Mouse (Mus musculus) hindbrain, embryonic 15.5 days (tissue): ENCODE results near the gene Wdr24. TPM values are rescaled to one million over a fixed set of nuclear protein-coding genes. Genes with fewer than 3 reads are reported as not detected.

Experiments used
- ATAC-seq: fragments of 200-750 bp; cut with Nextera tagmentation; 2 replicates; pipeline ENCODE4 v1.8.0; 2017; ENCODE audit warnings: low read depth, moderate number of reproducible peaks, moderate TSS enrichment; ENCODE audit not compliant: low FRiP score
- H3K27ac ChIP-seq: fragments of 300-500 bp; sonication (generic); replicated peaks from 2 replicates; pipeline ENCODE4 v1.5.1; 2015; ENCODE audit warnings: mild to moderate bottlenecking, inconsistent platforms
- H3K27me3 ChIP-seq: fragments of 300-500 bp; sonication (generic); 2 replicates; pipeline ENCODE4 v1.6.1; 2015; ENCODE audit warnings: control low read depth, inconsistent platforms
- H3K36me3 ChIP-seq: fragments of 300-500 bp; sonication (generic); 2 replicates; pipeline ENCODE4 v1.6.1; 2015; ENCODE audit warnings: control low read depth, inconsistent platforms
- H3K4me1 ChIP-seq: fragments of 300-500 bp; sonication (generic); replicated peaks from 2 replicates; pipeline ENCODE4 v1.6.1; 2015; ENCODE audit warnings: control low read depth, inconsistent platforms
- H3K4me2 ChIP-seq: fragments of 300-500 bp; sonication (generic); 2 replicates; pipeline ENCODE4 v1.6.1; 2015; ENCODE audit warnings: moderate library complexity, mild to moderate bottlenecking, inconsistent platforms
- H3K4me3 ChIP-seq: fragments of 300-500 bp; sonication (generic); 2 replicates; pipeline ENCODE4 v1.5.1; 2015; ENCODE audit warnings: mild to moderate bottlenecking, inconsistent platforms
- H3K9ac ChIP-seq: fragments of 300-500 bp; sonication (generic); 2 replicates; pipeline ENCODE4 v1.6.1; 2015; ENCODE audit warnings: inconsistent platforms
- H3K9me3 ChIP-seq: fragments of 300-500 bp; sonication (generic); 2 replicates; pipeline ENCODE4 v1.6.1; 2016; ENCODE audit warnings: control low read depth, inconsistent platforms
- WGBS: fragments of 180-500 bp; shearing (Covaris S2); methylation state at CpG from one replicate; pipeline ENCODE4 v1.1.7; 2015; 5-methylcytosine and 5-hydroxymethylcytosine counted together
- microRNA-seq: library from miRNA; unstranded; fragments of <30 nt; microRNA quantifications from one replicate; pipeline ENCODE4, GENCODE M21; 2016
- polyA plus RNA-seq: library from polyadenylated mRNA; unstranded; fragments of >200 nt; fragmentation: Nextera tagmentation; extraction: Ambion mirVana; gene quantifications from 2 replicates; pipeline ENCODE4 v1.2.1, GENCODE M21; 2015

The Wdr24 gene
- polyA plus RNA-seq, 1 experiment from 2014 or later = 28.2 TPM

DNA sequence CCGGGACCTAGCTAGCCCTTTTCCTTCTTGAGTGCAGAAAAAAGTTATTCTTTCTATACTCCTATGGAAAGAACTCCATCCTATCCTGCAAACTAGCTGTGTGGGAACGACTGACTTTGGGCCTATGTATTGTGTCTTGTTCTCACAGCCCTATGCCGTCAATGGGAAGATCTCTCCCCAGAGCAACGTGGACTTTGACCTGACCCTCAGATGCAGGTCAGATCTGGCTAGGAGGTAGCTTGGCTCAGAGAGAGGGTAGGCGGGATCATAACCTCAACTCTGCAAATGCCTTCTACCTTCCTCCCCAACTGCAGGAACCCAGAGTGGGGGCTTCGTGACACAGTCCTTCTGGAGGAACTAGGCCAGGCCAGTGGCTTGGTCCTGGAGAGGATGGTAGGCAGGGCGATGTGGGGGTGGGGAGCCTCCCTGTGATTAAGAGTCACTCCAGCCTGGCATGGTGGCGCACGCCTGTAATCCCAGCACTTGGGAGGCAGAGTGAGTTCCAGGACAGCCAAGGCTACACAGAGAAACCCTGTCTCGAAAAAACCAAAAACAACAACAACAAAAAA, 53.0 kb downstream of the Wdr24 start:
- no peak for ATAC-seq
- Histone ChIP-seq H3K27ac (peak overlapping the region; percentile 95; the same call in 1 of the 2 replicates), H3K4me3 (peak overlapping the region; percentile 64), H3K4me2 (peak overlapping the region; percentile 90), H3K9ac (peak overlapping the region; percentile 85), H3K9me3 (no peaks in the 10 kb centered on the region), H3K4me1 (peaks cover 43% of the 10 kb centered on the region), H3K36me3 (0 out of 2 replicates have a peak, but pooled peaks cover 3% of the 10 kb centered on the region), H3K27me3 (no peaks in the 10 kb centered on the region)
- 61% methylated on average over 10 of the region's 10 CpGs for WGBS

DNA sequence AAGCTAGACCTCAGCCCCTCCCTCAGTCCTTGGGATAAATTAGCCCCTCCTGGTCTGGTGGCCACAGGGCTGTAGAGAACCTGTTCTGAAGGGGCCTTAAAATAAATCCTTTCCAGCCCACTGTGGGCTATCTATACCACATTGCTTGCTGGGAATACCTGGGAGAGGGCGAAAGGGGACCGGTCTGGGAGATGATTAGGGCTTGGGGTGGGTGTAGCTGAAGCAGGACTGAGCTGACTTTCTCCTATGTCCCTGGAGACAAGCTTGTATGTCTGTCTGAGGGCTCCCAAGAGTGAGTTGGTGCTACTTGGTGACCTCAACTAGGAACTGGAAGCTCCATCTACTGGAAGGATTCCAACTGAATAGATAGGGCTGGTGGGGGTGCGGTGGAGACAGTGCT, 53.6 kb downstream of the Wdr24 start:
- H3K27me3 ChIP-seq = no peaks in the 10 kb centered on the region
- 89% methylated on average over 3 of the region's 3 CpGs for whole genome bisulfite sequencing
- no peak for ATAC-seq
- no peak overlapping the region for H3K27ac ChIP-seq
- no peak overlapping the region for H3K9ac ChIP-seq
- H3K4me3 ChIP-seq = no peak overlapping the region
- H3K36me3 ChIP-seq = 0 out of 2 replicates have a peak, but pooled peaks cover 3% of the 10 kb centered on the region
- H3K4me1 ChIP-seq = peaks cover 43% of the 10 kb centered on the region
- no peaks in the 10 kb centered on the region for H3K9me3 ChIP-seq
- H3K4me2 ChIP-seq = peak overlapping the region; percentile 90; the same call in 1 of the 2 replicates

DNA sequence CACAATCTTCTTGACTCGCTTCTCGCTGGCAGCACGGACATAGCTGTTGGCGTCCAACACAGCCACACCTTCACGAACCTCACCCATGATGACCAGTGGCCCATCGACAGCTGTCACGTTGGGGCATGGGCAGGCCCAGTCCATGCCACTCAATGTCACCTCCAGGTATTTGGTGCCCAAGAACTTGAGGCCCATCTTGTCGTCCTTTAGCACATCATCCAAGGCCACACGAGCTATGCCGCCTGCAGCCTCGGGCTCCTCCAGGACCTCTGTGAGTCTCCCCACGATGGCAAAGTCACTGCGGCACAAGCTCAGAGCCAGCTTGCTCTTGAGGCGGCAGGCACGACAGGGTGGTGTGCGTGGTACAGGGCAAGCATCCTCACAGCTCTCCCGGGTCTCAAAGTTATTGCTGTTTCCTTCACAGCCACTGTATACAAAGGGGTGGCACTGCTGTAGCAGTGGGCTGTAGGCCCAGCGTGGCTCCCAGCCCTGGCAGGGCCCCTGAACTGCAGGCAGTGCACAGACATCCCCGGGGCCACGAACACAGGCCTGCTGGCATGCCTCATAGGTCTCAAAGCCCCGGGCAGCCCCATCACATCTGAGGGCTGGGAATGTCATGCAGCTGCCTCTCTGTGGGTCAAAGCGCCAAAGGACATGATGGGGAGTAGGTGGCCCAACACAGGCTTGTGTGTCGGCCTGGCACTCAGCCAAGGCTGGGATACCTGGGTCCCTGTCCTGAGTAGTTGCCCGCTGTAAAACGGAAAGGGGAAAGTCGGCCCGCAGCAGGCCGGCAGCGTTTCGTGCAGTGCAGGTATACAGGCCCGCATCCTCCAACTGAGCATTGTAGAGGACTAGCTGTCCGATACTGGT, 54.5 kb downstream of the Wdr24 start:
- H3K9me3 ChIP-seq = no peaks in the 10 kb centered on the region
- H3K27ac ChIP-seq = no peak overlapping the region
- no peak overlapping the region for H3K4me3 ChIP-seq
- no peak overlapping the region for H3K9ac ChIP-seq
- 0 out of 2 replicates have a peak, but pooled peaks cover 3% of the 10 kb centered on the region for H3K36me3 ChIP-seq
- 93% methylated on average over 32 of the region's 32 CpGs for WGBS
- H3K4me2 ChIP-seq = no peak overlapping the region
- no peaks in the 10 kb centered on the region for H3K27me3 ChIP-seq
- H3K4me1 ChIP-seq = peaks cover 43% of the 10 kb centered on the region
- no peak for ATAC-seq

Small RNA genes lying within 50 kb of the gene (microRNA-seq; reads per million reads assigned to microRNA genes)
- gene Mir3082 (1.1 reads per million), gene Mir6966 (not detected)

Other genes with a start within 250 kb of the Wdr24 start
- 23.8 and 25.1 TPM in 2 replicates for gene Lmf1, start 244.5 kb upstream of the Wdr24 start, polyA plus RNA-seq
- gene Gng13, start 106.5 kb upstream of the Wdr24 start, polyA plus RNA-seq = 6.7 and 9.6 TPM in 2 replicates
- gene Chtf18, start 96.2 kb upstream of the Wdr24 start, polyA plus RNA-seq = 8.2 and 8.8 TPM in 2 replicates
- gene Rpusd1, start 96.0 kb upstream of the Wdr24 start, polyA plus RNA-seq = 28.7 and 30.1 TPM in 2 replicates
- gene Mslnl, start 87.6 kb upstream of the Wdr24 start, polyA plus RNA-seq = 0.05 TPM in 1 of 2 replicates, not detected in the other
- gene Msln, start 69.2 kb upstream of the Wdr24 start, polyA plus RNA-seq = 0.84 TPM in 1 of 2 replicates, not detected in the other
- gene Narfl, start 49.9 kb upstream of the Wdr24 start, polyA plus RNA-seq = 29.5 and 30.7 TPM in 2 replicates
- 133 TPM in 2 replicates for gene Haghl, start 38.0 kb upstream of the Wdr24 start, polyA plus RNA-seq
- 0.31 and 0.48 TPM in 2 replicates for gene Ccdc78, start 37.0 kb upstream of the Wdr24 start, polyA plus RNA-seq
- 90.1 and 95.7 TPM in 2 replicates for gene Fam173a, start 30.7 kb upstream of the Wdr24 start, polyA plus RNA-seq
- 2.0 TPM in 1 of 2 replicates, not detected in the other for gene AC134908.4, start 28.0 kb upstream of the Wdr24 start, polyA plus RNA-seq
- gene Metrn, start 26.5 kb upstream of the Wdr24 start, polyA plus RNA-seq = 67.2 and 82.2 TPM in 2 replicates
- gene Fbxl16, start 14.5 kb upstream of the Wdr24 start, polyA plus RNA-seq = 38.2 and 45.0 TPM in 2 replicates
- 51.1 and 55.0 TPM in 2 replicates for gene Jmjd8, start 5.2 kb downstream of the Wdr24 start, polyA plus RNA-seq
- 358 and 382 TPM in 2 replicates for gene Stub1, start 9.8 kb downstream of the Wdr24 start, polyA plus RNA-seq
- 51.9 and 56.8 TPM in 2 replicates for gene Rhbdl1, start 13.7 kb downstream of the Wdr24 start, polyA plus RNA-seq
- 13.8 and 14.0 TPM in 2 replicates for gene Gm20683, start 18.1 kb downstream of the Wdr24 start, polyA plus RNA-seq
- gene Rhot2, start 21.2 kb downstream of the Wdr24 start, polyA plus RNA-seq = 15.1 and 16.6 TPM in 2 replicates
- 19.0 and 19.9 TPM in 2 replicates for gene Wdr90, start 37.9 kb downstream of the Wdr24 start, polyA plus RNA-seq
- gene Mcrip2, start 45.1 kb downstream of the Wdr24 start, polyA plus RNA-seq = 27.0 and 28.4 TPM in 2 replicates
- gene Mettl26, start 51.4 kb downstream of the Wdr24 start, polyA plus RNA-seq = 58.7 and 64.1 TPM in 2 replicates
- 0.39 and 0.44 TPM in 2 replicates for gene Wfikkn1, start 57.2 kb downstream of the Wdr24 start, polyA plus RNA-seq
- gene Rab40c, start 96.1 kb downstream of the Wdr24 start, polyA plus RNA-seq = 49.3 and 55.0 TPM in 2 replicates
- 73.9 and 77.2 TPM in 2 replicates for gene Pigq, start 121.3 kb downstream of the Wdr24 start, polyA plus RNA-seq
- gene Nhlrc4, start 121.3 kb downstream of the Wdr24 start, polyA plus RNA-seq = 0.30 and 0.91 TPM in 2 replicates
- 2.7 and 5.4 TPM in 2 replicates for gene A930017K11Rik, start 128.9 kb downstream of the Wdr24 start, polyA plus RNA-seq
- 20.2 and 27.6 TPM in 2 replicates for gene Capn15, start 162.2 kb downstream of the Wdr24 start, polyA plus RNA-seq
- gene Rab11fip3, start 245.9 kb downstream of the Wdr24 start, polyA plus RNA-seq = 27.2 and 31.0 TPM in 2 replicates